Mouse (Mus musculus) embryonic facial prominence, embryonic 12.5 days (tissue): Measurements from ENCODE around the gene Sytl1. TPM values are rescaled to one million over a fixed set of nuclear protein-coding genes. Genes with fewer than 3 reads are reported as not detected.

Experiments
- ATAC-seq: fragments of 200-750 bp; cut with Nextera tagmentation; 2 replicates; pipeline ENCODE4 v1.8.0; 2017; ENCODE audit not compliant: insufficient number of reproducible peaks, insufficient read depth, low FRiP score, low TSS enrichment
- H3K27ac ChIP-seq: fragments of 300-500 bp; sonication (generic); 2 replicates; pipeline ENCODE4 v1.5.1; 2016; ENCODE audit warnings: mild to moderate bottlenecking
- H3K27me3 ChIP-seq: fragments of 300-500 bp; sonication (generic); 2 replicates; pipeline ENCODE4 v1.6.1; 2016; ENCODE audit warnings: mild to moderate bottlenecking, moderate library complexity
- H3K36me3 ChIP-seq: fragments of 300-500 bp; sonication (generic); 2 replicates; pipeline ENCODE4 v1.6.1; 2016; ENCODE audit warnings: mild to moderate bottlenecking
- H3K4me1 ChIP-seq: fragments of 300-500 bp; sonication (generic); 2 replicates; pipeline ENCODE4 v1.6.1; 2016
- H3K4me2 ChIP-seq: fragments of 300-500 bp; sonication (generic); replicated peaks from 2 replicates; pipeline ENCODE4 v1.6.1; 2016; ENCODE audit warnings: mild to moderate bottlenecking, moderate library complexity
- H3K4me3 ChIP-seq: fragments of 300-500 bp; sonication (generic); 2 replicates; pipeline ENCODE4 v1.5.1; 2016; ENCODE audit warnings: mild to moderate bottlenecking
- H3K9ac ChIP-seq: fragments of 300-500 bp; sonication (generic); 2 replicates; pipeline ENCODE4 v1.6.1; 2016; ENCODE audit warnings: mild to moderate bottlenecking, moderate library complexity
- H3K9me3 ChIP-seq: fragments of 300-500 bp; sonication (generic); 2 replicates; pipeline ENCODE4 v1.6.1; 2016; ENCODE audit warnings: mild to moderate bottlenecking, moderate library complexity
- WGBS: fragments of 180-500 bp; shearing (Covaris S2); methylation state at CpG from one replicate; pipeline ENCODE4 v1.1.7; 2016; 5-methylcytosine and 5-hydroxymethylcytosine counted together
- polyA plus RNA-seq: library from polyadenylated mRNA; unstranded; fragments of >200 nt; fragmentation: Nextera tagmentation; extraction: Ambion mirVana; gene quantifications from 2 replicates; pipeline ENCODE4 v1.2.1, GENCODE M21; 2016

The Sytl1 gene
- polyA plus RNA-seq, 1 experiment from 2014 or later = 2.8 TPM

GRCm38 (mm10) chr4:133278067-133278466 is 15.2 kb upstream of the Sytl1 start:
- Histone ChIP-seq H3K27me3 (no peaks in the 10 kb centered on the region), H3K4me1 (peaks cover 34% of the 10 kb centered on the region), H3K9me3 (no peaks in the 10 kb centered on the region), H3K36me3 (peaks cover 4% of the 10 kb centered on the region; the same call in 1 of the 2 replicates), H3K9ac (peak overlapping the region; percentile 86), H3K4me3 (peak overlapping the region; percentile 82), H3K4me2 (peak overlapping the region; percentile 72), H3K27ac (peak overlapping the region; percentile 94)
- no peak for ATAC-seq
- WGBS = 25% methylated on average over 6 of the region's 6 CpGs

- no peaks in the 10 kb centered on the region for H3K27me3 ChIP-seq
- H3K4me3 ChIP-seq = peak within 1 kb of the TSS; percentile 82
- WGBS = under 1% methylated on average over 73 of the region's 73 CpGs
- peak within 1 kb of the TSS; percentile 94 for H3K27ac ChIP-seq
- peak; percentile 82 for ATAC-seq
- H3K36me3 ChIP-seq = peaks cover 4% of the 10 kb centered on the region; the same call in 1 of the 2 replicates
- H3K4me2 ChIP-seq = peak within 1 kb of the TSS; percentile 72
- H3K9ac ChIP-seq = peak within 1 kb of the TSS; percentile 86
- H3K9me3 ChIP-seq = no peaks in the 10 kb centered on the region
- peaks cover 27% of the 10 kb centered on the region for H3K4me1 ChIP-seq
Observed at GRCm38 (mm10) chr4:133277104-133278026, 14.5 kb upstream of the Sytl1 start, which contains the start of gene Tmem222. TSS of gene Tmem222 (minus strand) at chr4:133277792.

- H3K9ac ChIP-seq = no peak overlapping the region
- H3K27ac ChIP-seq = no peak overlapping the region
- peaks cover 49% of the 10 kb centered on the region for H3K36me3 ChIP-seq
- no peak overlapping the region for H3K4me3 ChIP-seq
- H3K4me2 ChIP-seq = no peak overlapping the region
- no peaks in the 10 kb centered on the region for H3K9me3 ChIP-seq
- no peak for ATAC-seq
- no peaks in the 10 kb centered on the region for H3K27me3 ChIP-seq
- WGBS = 88% methylated on average over 9 of the region's 9 CpGs
- H3K4me1 ChIP-seq = peaks cover 4% of the 10 kb centered on the region; the same call in 1 of the 2 replicates
Observed at GRCm38 (mm10) chr4:133270929-133271328, 8.0 kb upstream of the Sytl1 start.

- Histone ChIP-seq H3K4me2 (no peak overlapping the region), H3K4me3 (no peak overlapping the region), H3K9ac (no peak overlapping the region), H3K27me3 (no peaks in the 10 kb centered on the region), H3K27ac (no peak overlapping the region), H3K36me3 (peaks cover 63% of the 10 kb centered on the region), H3K4me1 (no peaks in the 10 kb centered on the region), H3K9me3 (peaks cover 1% of the 10 kb centered on the region; the same call in 1 of the 2 replicates)
- no peak for ATAC-seq
- 90% methylated on average over 3 of the region's 3 CpGs for WGBS
Observed at GRCm38 (mm10) chr4:133269596-133269995, 6.7 kb upstream of the Sytl1 start.

GRCm38 (mm10) chr4:133268931-133269330 is 6.0 kb upstream of the Sytl1 start:
- no peaks in the 10 kb centered on the region for H3K27me3 ChIP-seq
- 91% methylated on average over 3 of the region's 3 CpGs for WGBS
- H3K36me3 ChIP-seq = peaks cover 68% of the 10 kb centered on the region
- no peak overlapping the region for H3K4me2 ChIP-seq
- no peak overlapping the region for H3K4me3 ChIP-seq
- peaks cover 5% of the 10 kb centered on the region; the same call in 1 of the 2 replicates for H3K9me3 ChIP-seq
- H3K4me1 ChIP-seq = no peaks in the 10 kb centered on the region
- no peak for ATAC-seq
- H3K9ac ChIP-seq = no peak overlapping the region
- H3K27ac ChIP-seq = no peak overlapping the region

- Histone ChIP-seq H3K27me3 (no peaks in the 10 kb centered on the region), H3K4me2 (no peak overlapping the region), H3K4me1 (peaks cover 2% of the 10 kb centered on the region; the same call in 1 of the 2 replicates), H3K4me3 (no peak overlapping the region), H3K27ac (no peak overlapping the region), H3K36me3 (peaks cover 74% of the 10 kb centered on the region), H3K9ac (no peak overlapping the region), H3K9me3 (peaks cover 5% of the 10 kb centered on the region; the same call in 1 of the 2 replicates)
- WGBS = 94% methylated on average over 12 of the region's 12 CpGs
- ATAC-seq = no peak
Observed at GRCm38 (mm10) chr4:133266248-133266880, 3.5 kb upstream of the Sytl1 start.

GRCm38 (mm10) chr4:133265759-133266158 is 2.8 kb upstream of the Sytl1 start:
- WGBS = 90% methylated on average over 4 of the region's 4 CpGs
- no peak overlapping the region for H3K27ac ChIP-seq
- no peak overlapping the region for H3K9ac ChIP-seq
- no peaks in the 10 kb centered on the region for H3K27me3 ChIP-seq
- H3K36me3 ChIP-seq = peaks cover 72% of the 10 kb centered on the region
- H3K9me3 ChIP-seq = peaks cover 5% of the 10 kb centered on the region; the same call in 1 of the 2 replicates
- H3K4me2 ChIP-seq = no peak overlapping the region
- no peak for ATAC-seq
- H3K4me3 ChIP-seq = no peak overlapping the region
- H3K4me1 ChIP-seq = peaks cover 2% of the 10 kb centered on the region; the same call in 1 of the 2 replicates

- Histone ChIP-seq H3K4me3 (no peak overlapping the region), H3K4me2 (no peak overlapping the region), H3K27me3 (no peaks in the 10 kb centered on the region), H3K9me3 (peaks cover 5% of the 10 kb centered on the region; the same call in 1 of the 2 replicates), H3K4me1 (peaks cover 2% of the 10 kb centered on the region; the same call in 1 of the 2 replicates), H3K27ac (no peak overlapping the region), H3K9ac (no peak overlapping the region), H3K36me3 (peaks cover 69% of the 10 kb centered on the region)
- ATAC-seq = no peak
- 92% methylated on average over 3 of the region's 3 CpGs for WGBS
Observed at GRCm38 (mm10) chr4:133265297-133265696, 2.4 kb upstream of the Sytl1 start.

- Histone ChIP-seq H3K4me1 (peaks cover 2% of the 10 kb centered on the region; the same call in 1 of the 2 replicates), H3K27me3 (no peaks in the 10 kb centered on the region), H3K36me3 (peaks cover 65% of the 10 kb centered on the region), H3K4me3 (no peak overlapping the region), H3K9ac (no peak overlapping the region), H3K27ac (no peak overlapping the region), H3K4me2 (no peak overlapping the region), H3K9me3 (peaks cover 5% of the 10 kb centered on the region; the same call in 1 of the 2 replicates)
- ATAC-seq = no peak
- 98% methylated on average over 2 of the region's 2 CpGs for WGBS
Observed at GRCm38 (mm10) chr4:133264559-133264958, 1.6 kb upstream of the Sytl1 start.

- Histone ChIP-seq H3K9me3 (peaks cover 5% of the 10 kb centered on the region; the same call in 1 of the 2 replicates), H3K4me1 (peaks cover 2% of the 10 kb centered on the region; the same call in 1 of the 2 replicates), H3K9ac (no peak overlapping the region), H3K4me3 (no peak overlapping the region), H3K27ac (no peak overlapping the region), H3K36me3 (peaks cover 57% of the 10 kb centered on the region), H3K27me3 (no peaks in the 10 kb centered on the region), H3K4me2 (no peak overlapping the region)
- ATAC-seq = no peak
- 90% methylated on average over 5 of the region's 5 CpGs for WGBS
Observed at GRCm38 (mm10) chr4:133263756-133264155, 843 bp upstream of the Sytl1 start.

GRCm38 (mm10) chr4:133262375-133262765 is 543 bp downstream of the Sytl1 start:
- Histone ChIP-seq H3K36me3 (peaks cover 43% of the 10 kb centered on the region), H3K9ac (no peak overlapping the region), H3K4me2 (no peak overlapping the region), H3K9me3 (peaks cover 5% of the 10 kb centered on the region; the same call in 1 of the 2 replicates), H3K27ac (no peak overlapping the region), H3K4me3 (no peak overlapping the region), H3K4me1 (peaks cover 2% of the 10 kb centered on the region; the same call in 1 of the 2 replicates), H3K27me3 (peaks cover 7% of the 10 kb centered on the region)
- 59% methylated on average over 7 of the region's 7 CpGs for WGBS
- no peak for ATAC-seq
